Mouse (Mus musculus) forebrain, embryonic 15.5 days (tissue): ENCODE measurements around the gene Vsig10l. TPM values are rescaled to one million over a fixed set of nuclear protein-coding genes. Genes with fewer than 3 reads are reported as not detected.

Source experiments
- ATAC-seq: fragments of 200-750 bp; cut with Nextera tagmentation; replicated peaks from 2 replicates; pipeline ENCODE4 v1.8.0; 2017; ENCODE audit warnings: mild to moderate bottlenecking, moderate TSS enrichment, moderate library complexity
- H3K27ac ChIP-seq: fragments of 300-500 bp; sonication (generic); replicated peaks from 2 replicates; pipeline ENCODE4 v1.5.1; 2015; ENCODE audit warnings: mild to moderate bottlenecking, inconsistent platforms
- H3K27me3 ChIP-seq: fragments of 300-500 bp; sonication (generic); 2 replicates; pipeline ENCODE4 v1.6.1; 2015; ENCODE audit warnings: inconsistent platforms
- H3K36me3 ChIP-seq: fragments of 300-500 bp; sonication (generic); 2 replicates; pipeline ENCODE4 v1.6.1; 2015; ENCODE audit warnings: mild to moderate bottlenecking, inconsistent platforms
- H3K4me1 ChIP-seq: fragments of 300-500 bp; sonication (generic); 2 replicates; pipeline ENCODE4 v1.6.1; 2015; ENCODE audit warnings: inconsistent platforms
- H3K4me2 ChIP-seq: fragments of 300-500 bp; sonication (generic); replicated peaks from 2 replicates; pipeline ENCODE4 v1.6.1; 2015; ENCODE audit warnings: mild to moderate bottlenecking, inconsistent platforms
- H3K4me3 ChIP-seq: fragments of 300-500 bp; sonication (generic); 2 replicates; pipeline ENCODE4 v1.5.1; 2015; ENCODE audit warnings: mild to moderate bottlenecking, inconsistent platforms
- H3K9ac ChIP-seq: fragments of 300-500 bp; sonication (generic); replicated peaks from 2 replicates; pipeline ENCODE4 v1.6.1; 2015; ENCODE audit warnings: mild to moderate bottlenecking, inconsistent platforms
- H3K9me3 ChIP-seq: fragments of 300-500 bp; sonication (generic); 2 replicates; pipeline ENCODE4 v1.6.1; 2016; ENCODE audit warnings: inconsistent platforms
- WGBS: fragments of 180-500 bp; shearing (Covaris S2); methylation state at CpG from one replicate; pipeline ENCODE4 v1.1.7; 2015; ENCODE audit warnings: mixed read lengths; 5-methylcytosine and 5-hydroxymethylcytosine counted together
- polyA plus RNA-seq: library from polyadenylated mRNA; unstranded; fragments of >200 nt; fragmentation: Nextera tagmentation; extraction: Ambion mirVana; gene quantifications from 2 replicates; pipeline ENCODE4 v1.2.1, GENCODE M21; 2015

Gene Vsig10l
- polyA plus RNA-seq, 1 experiment from 2014 or later: 8.3 TPM

GRCm38 (mm10) chr7:43465344-43466098, 2.6 kb downstream of the Vsig10l start:
- Histone ChIP-seq H3K27me3 (no peaks in the 10 kb centered on the region), H3K4me1 (peaks cover 18% of the 10 kb centered on the region), H3K4me3 (peak overlapping the region; percentile 47), H3K36me3 (no peaks in the 10 kb centered on the region), H3K4me2 (peak overlapping the region; percentile 68), H3K27ac (no peak overlapping the region), H3K9ac (peak overlapping the region; percentile 43), H3K9me3 (no peaks in the 10 kb centered on the region)
- peak; percentile 84 for ATAC-seq
- under 1% methylated on average over 33 of the region's 33 CpGs for WGBS

- under 1% methylated on average over 33 of the region's 33 CpGs for WGBS
- Histone ChIP-seq H3K27ac (no peak overlapping the region), H3K4me1 (peaks cover 18% of the 10 kb centered on the region), H3K9ac (peak overlapping the region; percentile 34), H3K36me3 (no peaks in the 10 kb centered on the region), H3K4me2 (peak overlapping the region; percentile 68), H3K27me3 (no peaks in the 10 kb centered on the region), H3K4me3 (peak overlapping the region; percentile 47), H3K9me3 (no peaks in the 10 kb centered on the region)
- ATAC-seq: peak; percentile 55
Measured at GRCm38 (mm10) chr7:43466099-43466694, 3.2 kb downstream of the Vsig10l start.

- ATAC-seq: no peak
Measured at GRCm38 (mm10) chr7:43470373-43470772, 7.4 kb downstream of the Vsig10l start.

GRCm38 (mm10) chr7:43475706-43476105, 12.8 kb downstream of the Vsig10l start:
- ATAC-seq: no peak
- Histone ChIP-seq H3K4me3 (no peak overlapping the region), H3K36me3 (peaks cover 23% of the 10 kb centered on the region; the same call in 1 of the 2 replicates), H3K27ac (no peak overlapping the region), H3K4me2 (no peak overlapping the region), H3K27me3 (peaks cover 6% of the 10 kb centered on the region; the same call in 1 of the 2 replicates), H3K4me1 (0 out of 2 replicates have a peak, but pooled peaks cover 6% of the 10 kb centered on the region), H3K9ac (no peak overlapping the region), H3K9me3 (no peaks in the 10 kb centered on the region)
- WGBS: 17% methylated on average over 23 of the region's 23 CpGs

More at GRCm38 (mm10) chr7:43470373-43470772, 7.4 kb downstream of the Vsig10l start:
- peaks cover 10% of the 10 kb centered on the region; the same call in 1 of the 2 replicates for H3K36me3 ChIP-seq
- H3K4me2 ChIP-seq: no peak overlapping the region
- no peaks in the 10 kb centered on the region for H3K9me3 ChIP-seq
- no peak overlapping the region for H3K9ac ChIP-seq
- no peak overlapping the region for H3K4me3 ChIP-seq
- 42% methylated on average over 8 of the region's 8 CpGs for WGBS
- no peak overlapping the region for H3K27ac ChIP-seq
- H3K27me3 ChIP-seq: no peaks in the 10 kb centered on the region
- peaks cover 11% of the 10 kb centered on the region for H3K4me1 ChIP-seq

GRCm38 (mm10) chr7:43476376-43476775, 13.4 kb downstream of the Vsig10l start:
- H3K4me1 ChIP-seq: 0 out of 2 replicates have a peak, but pooled peaks cover 6% of the 10 kb centered on the region
- 18% methylated on average over 13 of the region's 13 CpGs for WGBS
- H3K9ac ChIP-seq: no peak overlapping the region
- no peak overlapping the region for H3K27ac ChIP-seq
- no peak overlapping the region for H3K4me2 ChIP-seq
- H3K4me3 ChIP-seq: no peak overlapping the region
- no peak; the same call in 1 of the 2 replicates for ATAC-seq
- peaks cover 6% of the 10 kb centered on the region; the same call in 1 of the 2 replicates for H3K27me3 ChIP-seq
- H3K9me3 ChIP-seq: no peaks in the 10 kb centered on the region
- peaks cover 23% of the 10 kb centered on the region; the same call in 1 of the 2 replicates for H3K36me3 ChIP-seq

GRCm38 (mm10) chr7:43481191-43481590, 18.2 kb downstream of the Vsig10l start:
- Histone ChIP-seq H3K27ac (no peak overlapping the region), H3K27me3 (peaks cover 6% of the 10 kb centered on the region; the same call in 1 of the 2 replicates), H3K9ac (no peak overlapping the region), H3K9me3 (no peaks in the 10 kb centered on the region), H3K4me2 (no peak overlapping the region), H3K4me1 (peaks cover 17% of the 10 kb centered on the region), H3K36me3 (0 out of 2 replicates have a peak, but pooled peaks cover 9% of the 10 kb centered on the region), H3K4me3 (no peak overlapping the region)
- no peak for ATAC-seq
- 68% methylated on average over 3 of the region's 3 CpGs for WGBS

GRCm38 (mm10) chr7:43482090-43482716, 19.3 kb downstream of the Vsig10l start:
- Histone ChIP-seq H3K27me3 (peaks cover 5% of the 10 kb centered on the region; the same call in 1 of the 2 replicates), H3K4me2 (no peak overlapping the region), H3K9me3 (no peaks in the 10 kb centered on the region), H3K9ac (no peak overlapping the region), H3K27ac (no peak overlapping the region), H3K4me1 (peaks cover 14% of the 10 kb centered on the region), H3K4me3 (no peak overlapping the region), H3K36me3 (0 out of 2 replicates have a peak, but pooled peaks cover 7% of the 10 kb centered on the region)
- WGBS: 25% methylated on average over 8 of the region's 8 CpGs
- peak; percentile 51 for ATAC-seq

- Histone ChIP-seq H3K27me3 (no peaks in the 10 kb centered on the region), H3K4me2 (no peak overlapping the region), H3K4me3 (no peak overlapping the region), H3K9ac (no peak overlapping the region), H3K4me1 (peaks cover 13% of the 10 kb centered on the region), H3K9me3 (no peaks in the 10 kb centered on the region), H3K36me3 (0 out of 2 replicates have a peak, but pooled peaks cover 7% of the 10 kb centered on the region), H3K27ac (no peak overlapping the region)
- 25% methylated on average over 10 of the region's 10 CpGs for WGBS
- ATAC-seq: no peak
Measured at GRCm38 (mm10) chr7:43483236-43483635, 20.3 kb downstream of the Vsig10l start.

GRCm38 (mm10) chr7:43488646-43489045, 25.7 kb downstream of the Vsig10l start:
- peak overlapping the region; percentile 80 for H3K27ac ChIP-seq
- peak overlapping the region; percentile 80 for H3K4me2 ChIP-seq
- peaks cover 24% of the 10 kb centered on the region for H3K4me1 ChIP-seq
- H3K9ac ChIP-seq: peak overlapping the region; percentile 96; the same call in 1 of the 2 replicates
- H3K9me3 ChIP-seq: no peaks in the 10 kb centered on the region
- no peaks in the 10 kb centered on the region for H3K27me3 ChIP-seq
- peak overlapping the region; percentile 93 for H3K4me3 ChIP-seq
- no peaks in the 10 kb centered on the region for H3K36me3 ChIP-seq
- WGBS: 35% methylated on average over 5 of the region's 5 CpGs
- ATAC-seq: 0 out of 2 replicates have a peak, but pooled peaks have one; percentile 1

GRCm38 (mm10) chr7:43489631-43490125, 26.7 kb downstream of the Vsig10l start, which contains the start of gene Iglon5:
TSS of gene Iglon5 (minus strand) at chr7:43490075.
- Histone ChIP-seq H3K4me2 (peak within 1 kb of the TSS; percentile 80), H3K36me3 (no peaks in the 10 kb centered on the region), H3K27me3 (no peaks in the 10 kb centered on the region), H3K27ac (peak within 1 kb of the TSS; percentile 80), H3K9me3 (no peaks in the 10 kb centered on the region), H3K4me1 (peaks cover 24% of the 10 kb centered on the region), H3K9ac (peak within 1 kb of the TSS; percentile 96), H3K4me3 (peak within 1 kb of the TSS; percentile 93)
- ATAC-seq: peak; percentile 65
- 2% methylated on average over 15 of the region's 41 CpGs for WGBS

- H3K4me1 ChIP-seq: peaks cover 24% of the 10 kb centered on the region
- peak overlapping the region; percentile 80 for H3K27ac ChIP-seq
- H3K9me3 ChIP-seq: no peaks in the 10 kb centered on the region
- no peaks in the 10 kb centered on the region for H3K27me3 ChIP-seq
- 0% methylated on average over 6 of the region's 13 CpGs for WGBS
- H3K9ac ChIP-seq: peak overlapping the region; percentile 96
- peak overlapping the region; percentile 93 for H3K4me3 ChIP-seq
- ATAC-seq: peak; percentile 82
- peak overlapping the region; percentile 80 for H3K4me2 ChIP-seq
- no peaks in the 10 kb centered on the region for H3K36me3 ChIP-seq
Measured at GRCm38 (mm10) chr7:43490182-43490584, 27.2 kb downstream of the Vsig10l start.
